Mouse (Mus musculus): Measurements from ENCODE around the gene Zfyve27.

- no peak for TF ChIP-seq POLR2A (IDR thresholded peaks at IDR 0.05; ENCODE audit: borderline replicate concordance, extremely low read depth, insufficient read depth, insufficient read length, poor library complexity, severe bottlenecking)
- no peak for TF ChIP-seq CTCF (IDR thresholded peaks at IDR 0.05; ENCODE audit: borderline replicate concordance, extremely low read depth, insufficient read depth, insufficient read length)
Measured at GRCm38 (mm10) chr19:42147170-42147768, 16.5 kb upstream of the Zfyve27 start, which contains the start of gene Marveld1.
